Mouse (Mus musculus) CH12.LX (cell line): ENCODE data around the gene Zfp318. TPM values are rescaled to one million over a fixed set of nuclear protein-coding genes. Genes with fewer than 3 reads are reported as not detected.

ENCODE experiments used
- DNase-seq: peaks from one replicate; pipeline ENCODE4 v3.0.0-alpha.2; 2013; ENCODE audit errors: extremely low read depth
- H3K27ac ChIP-seq: 2 replicates; pipeline ENCODE4 v1.5.1; 2012; ENCODE audit warnings: low read depth, mild to moderate bottlenecking, control low read depth, moderate library complexity; ENCODE audit not compliant: insufficient read depth
- H3K27me3 ChIP-seq: replicated peaks from 2 replicates; pipeline ENCODE3; 2012; ENCODE audit warnings: inconsistent platforms
- H3K36me3 ChIP-seq, 2 experiments: replicated peaks in 1 of 2; 2 replicates each; pipeline versions ENCODE3 to v1.6.1; 2012; ENCODE audit warnings: inconsistent platforms in 1 of 2, low read length in 1 of 2, mild to moderate bottlenecking in 1 of 2, mixed read lengths in 1 of 2, moderate library complexity in 1 of 2; ENCODE audit not compliant: control insufficient read depth in 1 of 2, insufficient read depth in 1 of 2
- H3K4me1 ChIP-seq, 2 experiments: 2 replicates each; pipeline ENCODE4 v1.6.1; 2012; ENCODE audit warnings: inconsistent platforms in 1 of 2, moderate library complexity in 1 of 2; ENCODE audit not compliant: insufficient read depth in 2 of 2, control insufficient read depth in 1 of 2
- H3K4me2 ChIP-seq: 2 replicates; pipeline ENCODE4 v1.6.1; 2012; ENCODE audit warnings: low read depth, mild to moderate bottlenecking, control low read depth; ENCODE audit not compliant: poor library complexity, insufficient read depth, severe bottlenecking
- H3K4me3 ChIP-seq, 3 experiments: fragments of 150-350 bp in 1 of 3; sonication (generic) in 1 of 3; replicated peaks in 1 of 3; 2 replicates each; pipeline versions ENCODE3 to v1.5.1; 2011 to 2012; ENCODE audit warnings: low read depth in 2 of 3, low read length in 2 of 3, mild to moderate bottlenecking in 2 of 3, moderate library complexity in 2 of 3, control low read depth in 1 of 3, improper control_type of control experiment in 1 of 3, inconsistent platforms in 1 of 3, mixed read lengths in 1 of 3; ENCODE audit not compliant: poor library complexity in 1 of 3
- H3K79me2 ChIP-seq: replicated peaks from 2 replicates; pipeline ENCODE4 v1.6.1; 2012; ENCODE audit warnings: mild to moderate bottlenecking, moderate library complexity; ENCODE audit not compliant: control insufficient read depth, poor library complexity, insufficient read depth, severe bottlenecking; ENCODE audit errors: extremely low read depth
- H3K9ac ChIP-seq: 2 replicates; pipeline ENCODE4 v1.6.1; 2012; ENCODE audit warnings: low read depth, mild to moderate bottlenecking, control low read depth, moderate library complexity; ENCODE audit not compliant: insufficient read depth
- H3K9me3 ChIP-seq: replicated peaks from 2 replicates; pipeline ENCODE3; 2012; ENCODE audit warnings: low read length, inconsistent platforms, mixed read lengths
- CHD1 ChIP-seq: IDR thresholded peaks from 2 replicates; pipeline ENCODE4 v1.6.1; 2012; ENCODE audit warnings: low read depth, low read length, improper control_type of control experiment, inconsistent platforms
- IRF4 ChIP-seq: IDR thresholded peaks from 2 replicates; pipeline ENCODE4 v1.6.1; 2014; ENCODE audit warnings: low read depth, mild to moderate bottlenecking, inconsistent platforms, low read length, improper control_type of control experiment
- JUN ChIP-seq: IDR thresholded peaks from 2 replicates; pipeline ENCODE4 v1.6.1; 2011; ENCODE audit warnings: low read depth, mild to moderate bottlenecking, low read length, improper control_type of control experiment, moderate library complexity; ENCODE audit not compliant: insufficient read depth
- MAFK ChIP-seq: IDR thresholded peaks from 2 replicates; pipeline ENCODE4 v1.6.1; 2011; ENCODE audit warnings: low read length, improper control_type of control experiment; ENCODE audit not compliant: insufficient replicate concordance
- MAZ ChIP-seq: IDR thresholded peaks from 2 replicates; pipeline ENCODE4 v1.6.1; 2012; ENCODE audit warnings: low read depth, mild to moderate bottlenecking, inconsistent platforms, low read length, improper control_type of control experiment, moderate library complexity
- MXI1 ChIP-seq: IDR thresholded peaks from 2 replicates; pipeline ENCODE4 v1.6.1; 2011; ENCODE audit warnings: mild to moderate bottlenecking, low read depth, low read length, improper control_type of control experiment
- MYC ChIP-seq: IDR thresholded peaks from 2 replicates; pipeline ENCODE4 v1.6.1; 2011; ENCODE audit warnings: low read depth, mild to moderate bottlenecking, improper control_type of control experiment, low read length
- POLR2A ChIP-seq: IDR thresholded peaks from 2 replicates; pipeline ENCODE4 v1.6.1; 2011; ENCODE audit warnings: low read depth, mild to moderate bottlenecking, improper control_type of control experiment, low read length
- POLR2AphosphoS2 ChIP-seq: IDR thresholded peaks from 2 replicates; pipeline ENCODE4 v1.6.1; 2011; ENCODE audit warnings: low read depth, low read length, improper control_type of control experiment
- RAD21 ChIP-seq: IDR thresholded peaks from 2 replicates; pipeline ENCODE4 v1.6.1; 2011; ENCODE audit warnings: low read depth, mild to moderate bottlenecking, low read length, improper control_type of control experiment, moderate library complexity
- RCOR1 ChIP-seq: conservative IDR thresholded peaks from 2 replicates; pipeline ENCODE4 v1.6.1; 2012; ENCODE audit warnings: low read depth, mild to moderate bottlenecking, inconsistent platforms, low read length, improper control_type of control experiment
- TBP ChIP-seq: conservative IDR thresholded peaks from 2 replicates; pipeline ENCODE4 v1.6.1; 2011; ENCODE audit warnings: low read depth, low read length, improper control_type of control experiment
- TCF12 ChIP-seq: IDR thresholded peaks from 2 replicates; pipeline ENCODE4 v1.6.1; 2014; ENCODE audit warnings: low read depth, mild to moderate bottlenecking, inconsistent platforms, low read length, improper control_type of control experiment
- UBTF ChIP-seq: IDR thresholded peaks from 2 replicates; pipeline ENCODE4 v1.6.1; 2012; ENCODE audit warnings: low read depth, mild to moderate bottlenecking, inconsistent platforms, low read length, improper control_type of control experiment, moderate library complexity
- USF1 ChIP-seq: IDR thresholded peaks from 2 replicates; pipeline ENCODE4 v1.6.1; 2014; ENCODE audit warnings: low read depth, mild to moderate bottlenecking, inconsistent platforms, low read length, improper control_type of control experiment
- USF2 ChIP-seq: conservative IDR thresholded peaks from 2 replicates; pipeline ENCODE4 v1.6.1; 2011; ENCODE audit warnings: low read depth, low read length, improper control_type of control experiment
- ZMIZ1 ChIP-seq: IDR thresholded peaks from 2 replicates; pipeline ENCODE4 v1.6.1; 2012; ENCODE audit warnings: low read depth, mild to moderate bottlenecking, inconsistent platforms, low read length, improper control_type of control experiment
- ZNF384 ChIP-seq: IDR thresholded peaks from 2 replicates; pipeline ENCODE4 v1.6.1; 2012; ENCODE audit warnings: low read depth, low read length, improper control_type of control experiment, inconsistent platforms
- dilution Hi-C: fragments of 300-500 bp; cut with MboI; formaldehyde crosslinking; loops from 2 replicates; pipeline ENCODE4 v1.14.3; 2020; ENCODE audit warnings: low sequenced_read_pairs; ENCODE audit not compliant: extremely low pct_unique_long_range_greater_than_20kb, extremely low pct_ligation_motif_present
- in situ Hi-C: fragments of 300-500 bp; cut with MboI; formaldehyde crosslinking; loops from 3 replicates; pipeline ENCODE4 v1.14.3; 2019; ENCODE audit warnings: low sequenced_read_pairs, low pct_ligation_motif_present, low pct_unique_long_range_greater_than_20kb, mixed read lengths
- polyA plus RNA-seq: library from polyadenylated mRNA; unstranded; fragments of >175 nt; gene quantifications from 2 replicates; pipeline ENCODE4 v1.2.1, GENCODE M21; 2012; ENCODE audit warnings: low read depth; ENCODE audit not compliant: insufficient read length
- total RNA-seq, 2 experiments: library from RNA; depleted of rRNA; stranded (reverse); fragments of 300-350 nt in 1 of 2; fragments of >200 nt in 1 of 2; gene quantifications; 2 replicates each; pipeline ENCODE4 v1.2.3; 2012 to 2014

Zfp318 gene
- total and polyA plus RNA-seq, 3 experiments, result 1.4 to 5.0 (median 2.9) TPM

DNA sequence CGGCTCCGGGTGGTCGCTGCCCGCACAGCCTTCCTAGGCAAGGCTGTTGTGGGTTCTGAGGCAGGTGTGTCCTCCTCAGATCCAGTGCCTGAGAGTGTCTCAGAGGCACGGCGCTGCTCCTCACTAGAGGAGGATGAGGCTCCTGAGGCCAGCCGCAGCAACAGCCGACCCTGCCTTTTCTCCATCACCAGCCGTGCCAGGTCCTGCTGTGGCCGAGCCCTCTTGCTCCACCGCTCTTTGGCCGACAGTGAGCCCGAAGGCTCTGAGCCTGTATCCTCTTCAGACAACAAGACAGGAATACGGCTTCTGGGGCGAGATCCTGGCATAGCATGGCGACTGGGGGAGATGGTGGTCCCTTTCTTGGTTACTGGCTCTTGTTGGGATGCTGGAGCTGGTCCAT lies 62.7 kb downstream of the Zfp318 start:
- H3K79me2 ChIP-seq, result no peaks in the 10 kb centered on the region

DNA sequence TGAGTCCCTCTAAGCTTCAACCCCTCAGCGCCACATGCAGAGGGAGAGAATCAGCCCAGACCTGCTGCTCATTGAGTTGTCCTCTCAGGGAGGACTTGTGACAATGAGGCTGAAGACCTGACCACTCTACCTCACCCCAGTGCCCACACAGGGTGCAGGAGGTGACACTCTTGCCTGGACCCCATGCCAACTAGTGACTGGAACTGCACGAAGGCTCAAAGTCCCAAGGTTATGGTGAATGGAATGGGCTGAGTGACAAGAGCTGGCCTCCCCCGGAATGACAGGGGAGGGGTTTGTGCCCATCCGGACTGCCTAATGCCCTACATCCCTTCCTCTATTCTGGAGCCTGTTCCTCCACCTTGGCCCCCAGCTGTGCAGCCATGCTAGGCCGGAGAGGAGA lies 69.2 kb downstream of the Zfp318 start:
- H3K4me3 ChIP-seq, result no peak overlapping the region
- no peaks in the 10 kb centered on the region for H3K36me3 ChIP-seq
- H3K79me2 ChIP-seq, result no peaks in the 10 kb centered on the region
- dilution Hi-C loops, result no loop called here
- H3K9ac ChIP-seq, result no peak overlapping the region
- no peak for DNase-seq
- H3K27ac ChIP-seq, result no peak overlapping the region
- peaks cover 92% of the 10 kb centered on the region for H3K27me3 ChIP-seq
- H3K4me2 ChIP-seq, result no peak overlapping the region
- in situ Hi-C loops, result no loop called here
- peaks cover 3% of the 10 kb centered on the region for H3K9me3 ChIP-seq
- TF ChIP-seq RCOR1 (no peak), TBP (no peak), MAFK (no peak)
- TF ChIP-seq, all 38 proteins: peak for 0
- H3K4me1 ChIP-seq, result peaks cover 7 to 12% of the 10 kb centered on the region in 2 experiments; a peak in 3 of 4 replicates

More for the DNA sequence above, 62.7 kb downstream of the Zfp318 start:
- H3K27ac ChIP-seq, result no peak overlapping the region
- TF ChIP-seq IRF4, result no peak
- TF ChIP-seq USF1, result no peak
- TF ChIP-seq POLR2AphosphoS2, result no peak
- no peak for TF ChIP-seq MXI1
- TF ChIP-seq CHD1, result no peak
- no peak for TF ChIP-seq USF2
- TF ChIP-seq TCF12, result no peak
- TF ChIP-seq ZNF384, result no peak
- TF ChIP-seq ZMIZ1, result no peak
- no peak for TF ChIP-seq UBTF
- no peak for TF ChIP-seq RCOR1
- TF ChIP-seq JUN, result no peak
- no peak for TF ChIP-seq POLR2A
- TF ChIP-seq MYC, result no peak
- no peak for TF ChIP-seq MAZ
- TF ChIP-seq RAD21, result no peak
- TF ChIP-seq, all 38 proteins: peak for 0
- H3K36me3 ChIP-seq, result no peaks in the 10 kb centered on the region
- H3K4me2 ChIP-seq, result no peak overlapping the region
- no peak overlapping the region for H3K4me3 ChIP-seq
- in situ Hi-C loops, result no loop called here
- H3K27me3 ChIP-seq, result peaks cover 90% of the 10 kb centered on the region
- H3K9ac ChIP-seq, result no peak overlapping the region
- H3K9me3 ChIP-seq, result peaks cover 3% of the 10 kb centered on the region
- H3K4me1 ChIP-seq, result no peaks in the 10 kb centered on the region
- dilution Hi-C loops, result no loop called here
- no peak for DNase-seq
